26 mouse cellular contexts compared by ENCODE assay signal in genomic region chr1:192649233-192649632, GRCm38 (mm10).
DNase-seq lines count a peak whose midpoint lies in the region; ATAC-seq and TF ChIP-seq lines count a peak whose summit lies in the region.
"Had no signal": no experiment of that assay in that cellular context is flagged by ENCODE, and none has a peak within 500 bp of the region (broad histone marks: within the 10 kb centered on the region; RNA-seq: fewer than 3 reads in every experiment).

No protein-coding gene starts in this region.

- intact Hi-C loops in heart, postnatal 10 days (cut with DNase I), result no loop called here

- H3K4me3 ChIP-seq in limb, embryonic 12.5 days (replicated peaks), result no peak overlapping the region
- no peak overlapping the region for H3K4me3 ChIP-seq in liver, embryonic 14.5 days (ENCODE audit: insufficient read depth in 1 of 2, low read depth in 2 of 2, low read length in 2 of 2)
- H3K4me3 ChIP-seq: embryonic facial prominence, embryonic 13.5 days; forebrain, embryonic 15.5 days; heart, adult 2 months; heart, embryonic 13.5 days; hindbrain, embryonic 12.5 days; lung, embryonic 15.5 days; midbrain, embryonic 15.5 days; myocyte; neural tube, embryonic 13.5 days had no signal

- TF ChIP-seq CTCF in liver, embryonic 14.5 days (IDR thresholded peaks at IDR 0.05; ENCODE audit: low read depth), result no peak

- TF ChIP-seq EP300 in liver, embryonic 14.5 days (IDR thresholded peaks at IDR 0.05; ENCODE audit: low read depth), result peak; percentile 38; the same call in 1 of the 2 replicates

- H3K4me2 ChIP-seq in limb, embryonic 12.5 days, result no peak overlapping the region
- H3K4me2 ChIP-seq in liver, embryonic 14.5 days (ENCODE audit: low read depth), result no peak overlapping the region; the same call in 1 of the 2 replicates
- H3K4me2 ChIP-seq: embryonic facial prominence, embryonic 13.5 days; forebrain, embryonic 15.5 days; heart, embryonic 13.5 days; hindbrain, embryonic 12.5 days; lung, embryonic 15.5 days; midbrain, embryonic 15.5 days; neural tube, embryonic 13.5 days had no signal

- H3K27ac ChIP-seq in limb, embryonic 12.5 days, result no peak overlapping the region; the same call in 1 of the 2 replicates
- no peak overlapping the region for H3K27ac ChIP-seq in liver, embryonic 14.5 days
- H3K27ac ChIP-seq: embryonic facial prominence, embryonic 13.5 days; forebrain, embryonic 15.5 days; heart, adult 2 months; heart, embryonic 13.5 days; hindbrain, embryonic 12.5 days; kidney, postnatal 0 days; lung, embryonic 15.5 days; midbrain, embryonic 15.5 days; neural tube, embryonic 13.5 days had no signal

- no peaks in the 10 kb centered on the region for H3K36me3 ChIP-seq in limb, embryonic 12.5 days
- no peaks in the 10 kb centered on the region for H3K36me3 ChIP-seq in liver, embryonic 14.5 days (replicated peaks; ENCODE audit: control insufficient read depth, insufficient read depth, low read depth)
- H3K36me3 ChIP-seq: embryonic facial prominence, embryonic 13.5 days; forebrain, embryonic 15.5 days; heart, embryonic 13.5 days; hindbrain, embryonic 12.5 days; lung, embryonic 15.5 days; midbrain, embryonic 15.5 days; neural tube, embryonic 13.5 days had no signal

- WGBS in limb, embryonic 12.5 days, result 31% methylated on average over 3 of the region's 3 CpGs
- WGBS in liver, embryonic 14.5 days (ENCODE audit: insufficient replicate concordance), result 47% methylated on average over 3 of the region's 3 CpGs

- peak; percentile 80 for DNase-seq in heart, adult 11 months
- DNase-seq in heart, postnatal 10 days, result no peak
- DNase-seq in MN1 (ENCODE audit: low spot score), result peak; percentile 62
- DNase-seq in liver, embryonic 14.5 days (ENCODE audit: low read depth in 3 of 3, low spot score in 3 of 3), result peak in 1 of 3 experiments; percentile 24
- no peak for DNase-seq in layer of hippocampus, adult 9-11 months
- DNase-seq: cerebellum, adult 11 months; cerebellum, adult 9-11 months; gastrocnemius, postnatal 25 days; heart, adult 2 months; kidney, adult 2 months; left cerebral cortex, postnatal 4 days; lung, postnatal 36 days; thymus, postnatal 25 days had no signal

- H3K27me3 ChIP-seq in limb, embryonic 12.5 days, result no peaks in the 10 kb centered on the region
- no peaks in the 10 kb centered on the region for H3K27me3 ChIP-seq in liver, embryonic 14.5 days (ENCODE audit: control insufficient read depth, insufficient read depth, low read length)
- H3K27me3 ChIP-seq: embryonic facial prominence, embryonic 13.5 days; forebrain, embryonic 15.5 days; heart, embryonic 13.5 days; hindbrain, embryonic 12.5 days; lung, embryonic 15.5 days; midbrain, embryonic 15.5 days; neural tube, embryonic 13.5 days; Patski had no signal

- peak; percentile 45; the same call in 1 of the 2 replicates for ATAC-seq in limb, embryonic 12.5 days (ENCODE audit: insufficient number of reproducible peaks, insufficient read depth, low FRiP score, low TSS enrichment, low read depth)
- peak; percentile 58 for ATAC-seq in liver, embryonic 14.5 days (ENCODE audit: insufficient read depth)
- no peak for ATAC-seq in frontal cortex, adult (ENCODE audit: low TSS enrichment)
- ATAC-seq: forebrain, embryonic 15.5 days; inflammation-experienced regulatory T-cells, adult 6 months; midbrain, embryonic 15.5 days; Patski had no signal

- peaks cover 40% of the 10 kb centered on the region for H3K4me1 ChIP-seq in limb, embryonic 12.5 days (replicated peaks)
- peaks cover 9 to 19% of the 10 kb centered on the region in 2 experiments for H3K4me1 ChIP-seq in liver, embryonic 14.5 days (replicated peaks; ENCODE audit: control insufficient read depth in 2 of 2, insufficient read depth in 2 of 2, low read length in 1 of 2)
- H3K4me1 ChIP-seq: forebrain, embryonic 15.5 days; lung, embryonic 15.5 days; neural tube, embryonic 13.5 days had no signal

- no peaks in the 10 kb centered on the region for H3K9me3 ChIP-seq in limb, embryonic 12.5 days
- H3K9me3 ChIP-seq in liver, embryonic 14.5 days (ENCODE audit: control insufficient read depth, low read length), result no peaks in the 10 kb centered on the region
- H3K9me3 ChIP-seq: embryonic facial prominence, embryonic 13.5 days; forebrain, embryonic 15.5 days; heart, embryonic 13.5 days; hindbrain, embryonic 12.5 days; lung, embryonic 15.5 days; midbrain, embryonic 15.5 days; neural tube, embryonic 13.5 days had no signal

- H3K9ac ChIP-seq in limb, embryonic 12.5 days (replicated peaks), result no peak overlapping the region
- no peak overlapping the region for H3K9ac ChIP-seq in liver, embryonic 14.5 days (replicated peaks)
- H3K9ac ChIP-seq: embryonic facial prominence, embryonic 13.5 days; forebrain, embryonic 15.5 days; heart, embryonic 13.5 days; hindbrain, embryonic 12.5 days; lung, embryonic 15.5 days; midbrain, embryonic 15.5 days; neural tube, embryonic 13.5 days had no signal

Comparison
In these comparisons a context has a peak if more than half of its experiments do, and no peak if none do; other contexts are left out.
1. DNase-seq: peak in heart, adult 11 months (single experiment) and MN1 (single experiment); none in heart, postnatal 10 days (0 of 2) and layer of hippocampus, adult 9-11 months (single experiment).